Mouse (Mus musculus): Measurements from ENCODE around the gene Ahcyl2. TPM values are rescaled to one million over a fixed set of nuclear protein-coding genes. Genes with fewer than 3 reads are reported as not detected.

The Ahcyl2 gene
- polyA plus RNA-seq, 1 experiment from 2014 or later: 7.8 TPM

- H3K27me3 ChIP-seq (ENCODE audit: control insufficient read depth, insufficient read depth, low read length): no peaks in the 10 kb centered on the region
- H3K4me2 ChIP-seq (ENCODE audit: low read depth, low read length): no peak overlapping the region
- H3K9me3 ChIP-seq (replicated peaks; ENCODE audit: control insufficient read depth, low read length): no peaks in the 10 kb centered on the region
- H3K27ac ChIP-seq (ENCODE audit: low read length): no peak overlapping the region
- H3K36me3 ChIP-seq (ENCODE audit: control insufficient read depth, insufficient read depth): peaks cover 14% of the 10 kb centered on the region
- WGBS: 70% methylated on average over 4 of the region's 4 CpGs
- no peak overlapping the region for H3K4me3 ChIP-seq (ENCODE audit: low read length)
- H3K4me1 ChIP-seq (ENCODE audit: control insufficient read depth, insufficient read depth, low read length): no peaks in the 10 kb centered on the region
- H3K9ac ChIP-seq (ENCODE audit: low read length): no peak overlapping the region
- no peak for ATAC-seq (replicated peaks; ENCODE audit: extremely low read depth, insufficient read depth, low FRiP score)
Measured at GRCm38 (mm10) chr6:29762524-29762923, 5.3 kb upstream of the Ahcyl2 start.

- no peak for ATAC-seq (replicated peaks; ENCODE audit: extremely low read depth, insufficient read depth, low FRiP score)
- no peak overlapping the region for H3K4me3 ChIP-seq (ENCODE audit: low read length)
- WGBS: 80% methylated on average over 2 of the region's 2 CpGs
- no peaks in the 10 kb centered on the region for H3K27me3 ChIP-seq (ENCODE audit: control insufficient read depth, insufficient read depth, low read length)
- no peak overlapping the region for H3K27ac ChIP-seq (ENCODE audit: low read length)
- H3K9ac ChIP-seq (ENCODE audit: low read length): no peak overlapping the region
- H3K4me1 ChIP-seq (ENCODE audit: control insufficient read depth, insufficient read depth, low read length): peaks cover 8% of the 10 kb centered on the region; the same call in 1 of the 2 replicates
- H3K36me3 ChIP-seq (ENCODE audit: control insufficient read depth, insufficient read depth): no peaks in the 10 kb centered on the region
- H3K9me3 ChIP-seq (replicated peaks; ENCODE audit: control insufficient read depth, low read length): no peaks in the 10 kb centered on the region
- H3K4me2 ChIP-seq (ENCODE audit: low read depth, low read length): no peak overlapping the region
Measured at GRCm38 (mm10) chr6:29766874-29767273, 937 bp upstream of the Ahcyl2 start.

DNA sequence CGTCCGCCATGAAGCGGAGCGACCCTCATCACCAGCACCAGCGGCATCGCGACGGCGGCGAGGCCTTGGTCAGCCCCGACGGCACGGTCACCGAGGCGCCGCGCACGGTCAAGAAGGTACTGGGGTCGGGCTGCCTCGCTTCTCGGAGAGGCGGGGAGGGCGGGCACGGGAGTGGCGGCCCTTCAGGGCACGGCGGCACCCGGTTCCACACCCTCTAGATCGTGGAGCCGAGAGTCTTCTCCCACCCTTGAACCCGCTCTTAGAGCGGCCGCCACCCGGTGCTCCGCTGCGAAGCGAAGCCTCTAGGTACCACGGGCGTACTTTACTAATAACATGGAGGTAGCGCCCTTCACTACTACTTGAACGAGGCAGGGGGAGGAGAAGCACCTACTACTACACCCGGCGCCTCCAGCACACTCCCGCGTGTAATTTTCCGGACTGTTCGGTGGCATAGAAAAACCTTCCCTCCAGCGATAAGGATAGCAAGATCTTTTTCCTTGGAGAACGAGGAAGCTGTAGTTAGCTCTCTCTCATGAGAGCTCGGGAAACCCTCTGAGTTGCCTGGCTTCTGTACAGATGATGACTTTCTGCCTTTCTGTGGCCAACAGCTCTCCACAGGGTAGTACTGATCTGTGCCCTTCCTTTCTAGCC is 1.1 kb downstream of the Ahcyl2 start:
- H3K36me3 ChIP-seq (ENCODE audit: control insufficient read depth, insufficient read depth): no peaks in the 10 kb centered on the region
- H3K9ac ChIP-seq (ENCODE audit: low read length): peak overlapping the region; percentile 91
- H3K27me3 ChIP-seq (ENCODE audit: control insufficient read depth, insufficient read depth, low read length): no peaks in the 10 kb centered on the region
- peak overlapping the region; percentile 64 for H3K4me2 ChIP-seq (ENCODE audit: low read depth, low read length)
- H3K9me3 ChIP-seq (replicated peaks; ENCODE audit: control insufficient read depth, low read length): no peaks in the 10 kb centered on the region
- WGBS: under 1% methylated on average over 50 of the region's 50 CpGs
- ATAC-seq (replicated peaks; ENCODE audit: extremely low read depth, insufficient read depth, low FRiP score): peak; percentile 25
- H3K27ac ChIP-seq (ENCODE audit: low read length): peak overlapping the region; percentile 91
- peaks cover 8% of the 10 kb centered on the region; the same call in 1 of the 2 replicates for H3K4me1 ChIP-seq (ENCODE audit: control insufficient read depth, insufficient read depth, low read length)
- peak overlapping the region; percentile 90 for H3K4me3 ChIP-seq (ENCODE audit: low read length)

DNA sequence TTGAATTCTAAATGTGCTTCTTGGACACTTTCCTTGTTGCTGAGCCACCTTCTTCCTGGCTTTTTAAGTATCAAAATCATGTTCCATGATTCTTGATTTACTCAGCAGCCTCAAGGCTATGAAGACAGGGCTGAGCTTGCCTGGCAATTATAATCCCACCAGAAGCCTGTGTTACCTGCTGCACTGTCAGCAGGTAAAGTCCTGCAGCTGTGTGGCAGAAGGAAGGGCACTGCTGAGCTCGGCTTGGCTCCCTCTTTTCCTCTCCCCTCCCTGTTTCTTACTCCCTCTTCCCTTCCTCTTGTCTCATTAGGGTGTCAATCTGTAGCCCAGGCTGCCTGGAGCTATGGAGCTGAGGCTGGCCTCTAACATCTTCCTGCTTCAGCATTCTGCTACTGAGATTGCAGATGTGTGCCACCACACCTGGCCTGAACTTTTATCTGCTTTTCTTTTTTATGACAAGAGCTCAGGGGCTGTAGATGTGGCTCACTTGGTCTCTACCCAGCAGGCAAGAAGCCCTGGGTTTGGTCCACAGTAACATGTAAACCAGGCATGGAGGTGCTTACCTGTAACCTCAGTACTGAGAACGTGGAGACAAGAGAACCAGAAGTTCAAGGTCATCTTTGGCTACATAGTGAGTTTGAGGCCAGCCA is 3.0 kb downstream of the Ahcyl2 start:
- H3K4me2 ChIP-seq (ENCODE audit: low read depth, low read length): no peak overlapping the region
- no peak overlapping the region for H3K27ac ChIP-seq (ENCODE audit: low read length)
- 69% methylated on average over 2 of the region's 2 CpGs for WGBS
- H3K4me1 ChIP-seq (ENCODE audit: control insufficient read depth, insufficient read depth, low read length): peaks cover 11% of the 10 kb centered on the region; the same call in 1 of the 2 replicates
- no peaks in the 10 kb centered on the region for H3K27me3 ChIP-seq (ENCODE audit: control insufficient read depth, insufficient read depth, low read length)
- no peak overlapping the region for H3K4me3 ChIP-seq (ENCODE audit: low read length)
- no peaks in the 10 kb centered on the region for H3K9me3 ChIP-seq (replicated peaks; ENCODE audit: control insufficient read depth, low read length)
- no peak for ATAC-seq (replicated peaks; ENCODE audit: extremely low read depth, insufficient read depth, low FRiP score)
- H3K9ac ChIP-seq (ENCODE audit: low read length): no peak overlapping the region
- H3K36me3 ChIP-seq (ENCODE audit: control insufficient read depth, insufficient read depth): no peaks in the 10 kb centered on the region

GRCm38 (mm10) chr6:29772236-29772635 is 4.4 kb downstream of the Ahcyl2 start:
- no peak overlapping the region for H3K9ac ChIP-seq (ENCODE audit: low read length)
- ATAC-seq (replicated peaks; ENCODE audit: extremely low read depth, insufficient read depth, low FRiP score): no peak
- no peaks in the 10 kb centered on the region for H3K27me3 ChIP-seq (ENCODE audit: control insufficient read depth, insufficient read depth, low read length)
- H3K4me1 ChIP-seq (ENCODE audit: control insufficient read depth, insufficient read depth, low read length): peaks cover 11% of the 10 kb centered on the region; the same call in 1 of the 2 replicates
- WGBS: 87% methylated on average over 3 of the region's 3 CpGs
- H3K36me3 ChIP-seq (ENCODE audit: control insufficient read depth, insufficient read depth): no peaks in the 10 kb centered on the region
- H3K9me3 ChIP-seq (replicated peaks; ENCODE audit: control insufficient read depth, low read length): no peaks in the 10 kb centered on the region
- no peak overlapping the region for H3K27ac ChIP-seq (ENCODE audit: low read length)
- H3K4me2 ChIP-seq (ENCODE audit: low read depth, low read length): no peak overlapping the region
- no peak overlapping the region for H3K4me3 ChIP-seq (ENCODE audit: low read length)

DNA sequence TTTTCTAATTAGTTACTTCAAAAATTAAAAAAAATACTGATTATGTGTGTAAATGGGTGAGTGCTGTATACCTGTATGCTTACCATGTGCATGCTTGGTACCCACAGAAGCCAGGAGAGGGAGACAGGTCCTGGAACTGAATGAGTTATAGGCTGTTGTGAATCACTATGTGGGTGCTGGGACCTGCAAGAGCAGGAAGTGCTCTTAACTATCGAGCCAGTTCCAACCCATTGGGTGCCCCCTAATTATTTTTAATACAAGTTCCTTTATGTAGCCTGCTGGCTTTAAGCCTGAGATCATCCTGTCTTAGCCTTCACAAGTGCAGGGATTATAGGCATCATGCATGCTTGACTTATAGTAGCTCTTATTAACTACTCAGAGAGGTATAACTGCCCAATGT is 6.3 kb downstream of the Ahcyl2 start:
- H3K27ac ChIP-seq (ENCODE audit: low read length): no peak overlapping the region
- WGBS: 81% methylated on average over 1 of the region's 1 CpGs
- no peak overlapping the region for H3K4me3 ChIP-seq (ENCODE audit: low read length)
- H3K4me1 ChIP-seq (ENCODE audit: control insufficient read depth, insufficient read depth, low read length): peaks cover 11% of the 10 kb centered on the region; the same call in 1 of the 2 replicates
- H3K9me3 ChIP-seq (replicated peaks; ENCODE audit: control insufficient read depth, low read length): no peaks in the 10 kb centered on the region
- no peaks in the 10 kb centered on the region for H3K27me3 ChIP-seq (ENCODE audit: control insufficient read depth, insufficient read depth, low read length)
- no peak for ATAC-seq (replicated peaks; ENCODE audit: extremely low read depth, insufficient read depth, low FRiP score)
- no peak overlapping the region for H3K9ac ChIP-seq (ENCODE audit: low read length)
- no peak overlapping the region for H3K4me2 ChIP-seq (ENCODE audit: low read depth, low read length)
- H3K36me3 ChIP-seq (ENCODE audit: control insufficient read depth, insufficient read depth): no peaks in the 10 kb centered on the region

DNA sequence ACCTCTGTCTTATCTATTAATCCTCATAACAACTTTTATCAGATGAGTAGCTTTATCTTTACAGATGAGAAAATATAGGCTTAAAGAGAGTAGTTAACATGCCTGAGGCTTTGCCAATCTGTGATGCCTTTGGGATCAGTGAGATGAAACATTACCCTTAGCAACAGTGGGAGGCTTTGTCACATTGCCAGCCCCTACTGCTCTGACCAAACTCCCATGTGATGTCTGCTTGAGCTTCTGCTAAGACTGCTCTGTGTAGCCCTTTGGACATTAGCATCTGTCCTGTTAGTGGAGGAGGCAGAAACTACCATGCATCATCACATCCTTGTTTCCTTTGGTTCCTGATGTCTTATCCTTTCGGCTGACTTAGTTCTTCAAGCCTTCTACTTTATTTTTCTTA is 7.8 kb downstream of the Ahcyl2 start:
- Histone ChIP-seq H3K4me3 (ENCODE audit: low read length) (no peak overlapping the region), H3K9me3 (replicated peaks; ENCODE audit: control insufficient read depth, low read length) (no peaks in the 10 kb centered on the region), H3K4me2 (ENCODE audit: low read depth, low read length) (no peak overlapping the region), H3K27ac (ENCODE audit: low read length) (no peak overlapping the region), H3K4me1 (ENCODE audit: control insufficient read depth, insufficient read depth, low read length) (0 out of 2 replicates have a peak, but pooled peaks cover 3% of the 10 kb centered on the region), H3K9ac (ENCODE audit: low read length) (no peak overlapping the region), H3K36me3 (ENCODE audit: control insufficient read depth, insufficient read depth) (no peaks in the 10 kb centered on the region), H3K27me3 (ENCODE audit: control insufficient read depth, insufficient read depth, low read length) (no peaks in the 10 kb centered on the region)
- WGBS: 75% methylated on average over 1 of the region's 1 CpGs
- ATAC-seq (replicated peaks; ENCODE audit: extremely low read depth, insufficient read depth, low FRiP score): no peak

- H3K4me2 ChIP-seq (ENCODE audit: low read depth, low read length): no peak overlapping the region
- no peaks in the 10 kb centered on the region for H3K36me3 ChIP-seq (ENCODE audit: control insufficient read depth, insufficient read depth)
- H3K4me1 ChIP-seq (ENCODE audit: control insufficient read depth, insufficient read depth, low read length): 0 out of 2 replicates have a peak, but pooled peaks cover 3% of the 10 kb centered on the region
- ATAC-seq (replicated peaks; ENCODE audit: extremely low read depth, insufficient read depth, low FRiP score): no peak
- no peak overlapping the region for H3K4me3 ChIP-seq (ENCODE audit: low read length)
- no peak overlapping the region for H3K9ac ChIP-seq (ENCODE audit: low read length)
- H3K9me3 ChIP-seq (replicated peaks; ENCODE audit: control insufficient read depth, low read length): no peaks in the 10 kb centered on the region
- 68% methylated on average over 4 of the region's 4 CpGs for WGBS
- H3K27me3 ChIP-seq (ENCODE audit: control insufficient read depth, insufficient read depth, low read length): no peaks in the 10 kb centered on the region
- H3K27ac ChIP-seq (ENCODE audit: low read length): no peak overlapping the region
Measured at GRCm38 (mm10) chr6:29776542-29777237, 8.9 kb downstream of the Ahcyl2 start.

DNA sequence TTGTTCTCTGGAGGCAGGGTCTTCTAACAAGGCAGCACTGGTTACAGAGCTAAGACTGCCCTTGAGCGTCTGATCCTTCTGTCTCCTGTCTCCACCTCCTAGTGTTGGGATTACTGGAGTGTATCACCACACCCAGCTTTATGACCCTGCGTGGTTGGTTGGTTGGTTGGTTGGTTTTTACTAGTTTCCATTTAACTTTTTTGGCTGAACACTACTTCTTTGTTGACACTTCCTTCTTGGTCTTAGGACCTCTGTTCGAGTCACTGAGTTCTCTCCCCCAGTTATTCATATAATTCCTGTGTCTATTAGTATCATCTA is 9.4 kb downstream of the Ahcyl2 start:
- Histone ChIP-seq H3K9ac (ENCODE audit: low read length) (no peak overlapping the region), H3K4me1 (ENCODE audit: control insufficient read depth, insufficient read depth, low read length) (0 out of 2 replicates have a peak, but pooled peaks cover 3% of the 10 kb centered on the region), H3K27me3 (ENCODE audit: control insufficient read depth, insufficient read depth, low read length) (no peaks in the 10 kb centered on the region), H3K36me3 (ENCODE audit: control insufficient read depth, insufficient read depth) (no peaks in the 10 kb centered on the region), H3K4me3 (ENCODE audit: low read length) (no peak overlapping the region), H3K27ac (ENCODE audit: low read length) (no peak overlapping the region), H3K9me3 (replicated peaks; ENCODE audit: control insufficient read depth, low read length) (no peaks in the 10 kb centered on the region), H3K4me2 (ENCODE audit: low read depth, low read length) (no peak overlapping the region)
- WGBS: 85% methylated on average over 3 of the region's 3 CpGs
- no peak for ATAC-seq (replicated peaks; ENCODE audit: extremely low read depth, insufficient read depth, low FRiP score)

All from heart, embryonic 16.5 days (tissue).